Mouse (Mus musculus): ENCODE data around the gene Tubd1. TPM values are rescaled to one million over a fixed set of nuclear protein-coding genes. Genes with fewer than 3 reads are reported as not detected.

Gene Tubd1
- polyA plus RNA-seq, 1 experiment from 2014 or later = 6.6 TPM

- H3K9me3 ChIP-seq (replicated peaks) = no peaks in the 10 kb centered on the region
- peaks cover 6% of the 10 kb centered on the region for H3K4me1 ChIP-seq
- no peak overlapping the region for H3K27ac ChIP-seq (replicated peaks)
- 75% methylated on average over 3 of the region's 3 CpGs for WGBS
- H3K36me3 ChIP-seq = no peaks in the 10 kb centered on the region
- no peak overlapping the region for H3K9ac ChIP-seq (replicated peaks)
- no peak for ATAC-seq (ENCODE audit: low FRiP score)
- H3K4me3 ChIP-seq (replicated peaks) = no peak overlapping the region
- no peak overlapping the region for H3K4me2 ChIP-seq
- no peaks in the 10 kb centered on the region for H3K27me3 ChIP-seq (replicated peaks)
These were observed 23.6 kb downstream of the Tubd1 start for GRCm38 (mm10) chr11:86568425-86568824.

GRCm38 (mm10) chr11:86570261-86570746 lies 25.5 kb downstream of the Tubd1 start:
- 72% methylated on average over 9 of the region's 9 CpGs for WGBS
- ATAC-seq (ENCODE audit: low FRiP score) = no peak
- H3K27ac ChIP-seq (replicated peaks) = no peak overlapping the region
- H3K4me3 ChIP-seq (replicated peaks) = no peak overlapping the region
- H3K9ac ChIP-seq (replicated peaks) = no peak overlapping the region
- H3K9me3 ChIP-seq (replicated peaks) = no peaks in the 10 kb centered on the region
- H3K4me1 ChIP-seq = peaks cover 6% of the 10 kb centered on the region
- H3K36me3 ChIP-seq = no peaks in the 10 kb centered on the region
- H3K27me3 ChIP-seq (replicated peaks) = no peaks in the 10 kb centered on the region
- no peak overlapping the region for H3K4me2 ChIP-seq

GRCm38 (mm10) chr11:86571047-86571855 lies 26.5 kb downstream of the Tubd1 start:
- H3K9ac ChIP-seq (replicated peaks) = no peak overlapping the region
- no peak for ATAC-seq (ENCODE audit: low FRiP score)
- WGBS = 54% methylated on average over 15 of the region's 15 CpGs

GRCm38 (mm10) chr11:86571871-86572270 lies 27.1 kb downstream of the Tubd1 start:
- 77% methylated on average over 4 of the region's 4 CpGs for WGBS
- Histone ChIP-seq H3K4me3 (replicated peaks) (no peak overlapping the region), H3K27me3 (replicated peaks) (no peaks in the 10 kb centered on the region), H3K4me1 (peaks cover 11% of the 10 kb centered on the region), H3K36me3 (no peaks in the 10 kb centered on the region), H3K9me3 (replicated peaks) (no peaks in the 10 kb centered on the region), H3K4me2 (no peak overlapping the region), H3K9ac (replicated peaks) (no peak overlapping the region), H3K27ac (replicated peaks) (no peak overlapping the region)
- no peak for ATAC-seq (ENCODE audit: low FRiP score)

More at GRCm38 (mm10) chr11:86571047-86571855, 26.5 kb downstream of the Tubd1 start:
- Histone ChIP-seq H3K36me3 (no peaks in the 10 kb centered on the region), H3K9me3 (replicated peaks) (no peaks in the 10 kb centered on the region), H3K27ac (replicated peaks) (0 out of 2 replicates have a peak overlapping the region, but pooled peaks have one; percentile 23), H3K4me2 (no peak overlapping the region), H3K4me3 (replicated peaks) (no peak overlapping the region), H3K4me1 (peaks cover 6% of the 10 kb centered on the region), H3K27me3 (replicated peaks) (no peaks in the 10 kb centered on the region)

- Histone ChIP-seq H3K36me3 (no peaks in the 10 kb centered on the region), H3K9ac (replicated peaks) (no peak overlapping the region), H3K27me3 (replicated peaks) (no peaks in the 10 kb centered on the region), H3K4me3 (replicated peaks) (no peak overlapping the region), H3K9me3 (replicated peaks) (no peaks in the 10 kb centered on the region), H3K27ac (replicated peaks) (no peak overlapping the region), H3K4me2 (no peak overlapping the region), H3K4me1 (peaks cover 13% of the 10 kb centered on the region)
- no peak for ATAC-seq (ENCODE audit: low FRiP score)
- 76% methylated on average over 2 of the region's 2 CpGs for WGBS
These were observed 27.8 kb downstream of the Tubd1 start for GRCm38 (mm10) chr11:86572623-86573022.

- 93% methylated on average over 6 of the region's 6 CpGs for WGBS
- H3K9ac ChIP-seq (replicated peaks) = no peak overlapping the region
These were observed 28.9 kb downstream of the Tubd1 start for GRCm38 (mm10) chr11:86573646-86574231.

GRCm38 (mm10) chr11:86574408-86574807 lies 29.6 kb downstream of the Tubd1 start:
- WGBS = 83% methylated on average over 2 of the region's 2 CpGs
- Histone ChIP-seq H3K9me3 (replicated peaks) (no peaks in the 10 kb centered on the region), H3K27me3 (replicated peaks) (no peaks in the 10 kb centered on the region), H3K4me1 (peaks cover 13% of the 10 kb centered on the region), H3K36me3 (no peaks in the 10 kb centered on the region), H3K9ac (replicated peaks) (no peak overlapping the region), H3K4me2 (no peak overlapping the region), H3K27ac (replicated peaks) (no peak overlapping the region), H3K4me3 (replicated peaks) (no peak overlapping the region)
- no peak for ATAC-seq (ENCODE audit: low FRiP score)

More at GRCm38 (mm10) chr11:86573646-86574231, 28.9 kb downstream of the Tubd1 start:
- Histone ChIP-seq H3K4me1 (peaks cover 13% of the 10 kb centered on the region), H3K27ac (replicated peaks) (no peak overlapping the region), H3K4me3 (replicated peaks) (no peak overlapping the region), H3K4me2 (no peak overlapping the region), H3K27me3 (replicated peaks) (no peaks in the 10 kb centered on the region), H3K9me3 (replicated peaks) (no peaks in the 10 kb centered on the region), H3K36me3 (no peaks in the 10 kb centered on the region)
- no peak for ATAC-seq (ENCODE audit: low FRiP score)

- 79% methylated on average over 7 of the region's 7 CpGs for WGBS
- Histone ChIP-seq H3K27ac (replicated peaks) (no peak overlapping the region), H3K4me2 (no peak overlapping the region), H3K36me3 (no peaks in the 10 kb centered on the region), H3K9me3 (replicated peaks) (no peaks in the 10 kb centered on the region), H3K27me3 (replicated peaks) (no peaks in the 10 kb centered on the region), H3K4me1 (peaks cover 13% of the 10 kb centered on the region), H3K9ac (replicated peaks) (no peak overlapping the region), H3K4me3 (replicated peaks) (no peak overlapping the region)
- no peak for ATAC-seq (ENCODE audit: low FRiP score)
These were observed 31.0 kb downstream of the Tubd1 start for GRCm38 (mm10) chr11:86575632-86576378.

- Histone ChIP-seq H3K9me3 (replicated peaks) (no peaks in the 10 kb centered on the region), H3K4me3 (replicated peaks) (no peak overlapping the region), H3K4me1 (0 out of 2 replicates have a peak, but pooled peaks cover 7% of the 10 kb centered on the region), H3K36me3 (no peaks in the 10 kb centered on the region), H3K27ac (replicated peaks) (peak overlapping the region; percentile 51; the same call in 1 of the 2 replicates), H3K9ac (replicated peaks) (no peak overlapping the region), H3K4me2 (no peak overlapping the region), H3K27me3 (replicated peaks) (no peaks in the 10 kb centered on the region)
- 79% methylated on average over 4 of the region's 4 CpGs for WGBS
- no peak for ATAC-seq (ENCODE audit: low FRiP score)
These were observed 32.4 kb downstream of the Tubd1 start for GRCm38 (mm10) chr11:86577231-86577630.

- H3K4me1 ChIP-seq = 0 out of 2 replicates have a peak, but pooled peaks cover 7% of the 10 kb centered on the region
- no peak overlapping the region for H3K9ac ChIP-seq (replicated peaks)
- 87% methylated on average over 6 of the region's 6 CpGs for WGBS
- no peaks in the 10 kb centered on the region for H3K36me3 ChIP-seq
- ATAC-seq (ENCODE audit: low FRiP score) = no peak
- no peak overlapping the region for H3K4me3 ChIP-seq (replicated peaks)
- H3K27ac ChIP-seq (replicated peaks) = 0 out of 2 replicates have a peak overlapping the region, but pooled peaks have one; percentile 23
- no peaks in the 10 kb centered on the region for H3K9me3 ChIP-seq (replicated peaks)
- no peak overlapping the region for H3K4me2 ChIP-seq
- H3K27me3 ChIP-seq (replicated peaks) = no peaks in the 10 kb centered on the region
These were observed 33.5 kb downstream of the Tubd1 start for GRCm38 (mm10) chr11:86578106-86578808.
